Mouse (Mus musculus) naive thymus-derived CD4-positive, alpha-beta T cell, adult 2 months (primary cell): Measurements from ENCODE around the gene Acat3.
A peak's percentile ranks its signal among the peaks of the same experiment; 100 is the strongest.
"Not testable (repeated sequence)": the region's sequence is repeated elsewhere in the genome, so short reads cannot be mapped to it uniquely, and the experiment has no call there.

ENCODE experiments used
- DNase-seq: peaks from one replicate; pipeline ENCODE4 v3.0.0-alpha.2; 2011; ENCODE audit warnings: low read depth

The Acat3 gene

DNA sequence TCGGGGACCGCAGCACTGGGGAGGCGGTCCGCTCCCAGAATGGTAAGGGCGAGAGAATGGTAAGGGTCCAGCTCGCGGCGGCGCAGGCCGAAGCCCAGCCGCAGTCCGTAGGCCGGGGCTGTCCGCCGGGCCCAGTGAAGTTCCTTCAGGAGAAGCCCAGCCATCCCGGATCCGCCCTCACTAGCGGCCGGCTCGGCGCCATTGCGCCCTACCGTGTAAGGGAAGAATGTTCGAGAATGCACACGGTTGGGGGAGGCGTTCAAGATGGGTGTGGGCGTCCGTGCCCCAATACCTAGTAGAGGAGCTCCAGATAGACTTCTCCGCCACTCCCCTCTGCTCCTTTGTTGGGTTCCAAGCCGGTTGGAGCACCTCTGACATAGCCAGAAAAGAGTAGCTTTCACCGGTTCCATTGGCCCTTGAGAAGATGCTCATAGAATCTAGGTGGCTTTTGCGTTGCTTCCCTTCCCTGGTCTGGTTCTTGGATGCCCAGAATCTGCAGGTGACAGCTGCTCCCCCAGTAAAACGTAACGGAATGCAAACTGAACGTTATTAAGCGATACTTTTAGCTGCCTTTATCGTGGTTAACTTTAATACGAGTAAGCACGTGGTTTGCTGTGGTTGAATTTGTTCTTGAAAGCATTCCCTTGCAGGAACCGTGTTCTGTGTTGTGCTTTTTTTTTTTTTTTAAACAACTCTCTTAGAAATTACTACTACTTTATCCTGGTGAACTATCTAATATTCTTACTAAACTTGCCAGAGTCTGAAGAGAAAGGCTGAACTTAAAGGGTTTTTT, 23.6 kb downstream of the Acat3 start:
- peak; percentile 76 for DNase-seq

DNA sequence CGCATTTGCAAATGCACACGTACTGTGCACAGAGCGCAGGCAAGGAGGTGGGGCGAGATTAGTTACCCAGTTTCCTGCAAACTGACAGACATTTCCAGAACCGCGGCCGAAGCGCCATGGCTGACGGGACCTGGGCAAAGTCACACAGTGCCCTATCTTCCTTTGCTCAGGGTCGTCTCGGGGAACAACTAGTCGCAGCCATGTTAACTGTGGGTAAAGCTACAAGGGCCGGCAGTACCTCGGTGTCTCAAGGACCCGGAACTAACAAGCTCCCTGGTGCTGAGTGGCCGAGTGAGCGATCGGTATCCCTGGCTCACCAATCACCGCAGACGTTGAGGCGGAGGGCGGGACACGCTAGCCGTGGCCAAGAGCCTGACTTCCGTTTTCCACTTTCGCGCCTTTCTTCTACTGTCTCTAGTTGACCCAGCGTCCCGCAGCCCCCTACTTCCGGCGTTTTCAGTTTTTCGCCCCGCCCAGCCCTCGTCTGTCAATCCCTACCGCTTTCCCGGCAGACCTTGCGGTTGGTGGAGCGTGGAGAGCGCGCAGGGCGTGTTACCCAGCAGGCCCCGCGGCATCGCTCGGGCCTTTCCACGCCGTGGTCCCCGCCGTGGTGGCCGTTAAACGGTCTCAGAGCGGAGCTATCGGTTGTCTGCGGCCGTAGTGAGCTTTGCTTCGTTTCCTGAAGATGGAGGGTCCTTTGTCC, 24.4 kb downstream of the Acat3 start, which contains the start of gene Mrpl18:
Mrpl18 (minus strand) TSS at position 465 of the 703 bp plus-strand sequence.
- DNase-seq, result peak; percentile 99

DNA sequence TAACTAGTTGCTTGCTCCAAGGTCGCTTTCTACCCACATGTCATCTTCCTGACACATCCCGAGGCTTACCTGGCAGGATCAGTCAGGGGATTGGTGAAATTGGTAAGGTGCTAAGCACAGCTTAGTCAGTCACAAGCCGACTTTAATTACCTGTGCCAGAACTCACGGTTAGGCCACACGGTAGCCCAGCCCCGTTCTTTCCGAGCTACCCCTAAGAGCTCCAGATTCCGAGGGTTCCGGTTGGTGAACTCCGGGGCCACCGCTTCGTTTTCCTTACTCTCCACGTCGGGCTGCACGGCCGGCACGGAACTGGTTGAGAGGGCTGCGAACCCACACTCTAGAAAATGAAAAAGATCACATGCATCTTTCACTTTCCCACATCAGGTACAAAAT, 24.9 kb downstream of the Acat3 start, which contains the start of gene Tcp1:
Tcp1 (plus strand) TSS at position 214 of the 393 bp plus-strand sequence.
- DNase-seq, result no peak

GRCm38 (mm10) chr17:12910391-12910790, 30.0 kb downstream of the Acat3 start:
- DNase-seq, result no peak

DNA sequence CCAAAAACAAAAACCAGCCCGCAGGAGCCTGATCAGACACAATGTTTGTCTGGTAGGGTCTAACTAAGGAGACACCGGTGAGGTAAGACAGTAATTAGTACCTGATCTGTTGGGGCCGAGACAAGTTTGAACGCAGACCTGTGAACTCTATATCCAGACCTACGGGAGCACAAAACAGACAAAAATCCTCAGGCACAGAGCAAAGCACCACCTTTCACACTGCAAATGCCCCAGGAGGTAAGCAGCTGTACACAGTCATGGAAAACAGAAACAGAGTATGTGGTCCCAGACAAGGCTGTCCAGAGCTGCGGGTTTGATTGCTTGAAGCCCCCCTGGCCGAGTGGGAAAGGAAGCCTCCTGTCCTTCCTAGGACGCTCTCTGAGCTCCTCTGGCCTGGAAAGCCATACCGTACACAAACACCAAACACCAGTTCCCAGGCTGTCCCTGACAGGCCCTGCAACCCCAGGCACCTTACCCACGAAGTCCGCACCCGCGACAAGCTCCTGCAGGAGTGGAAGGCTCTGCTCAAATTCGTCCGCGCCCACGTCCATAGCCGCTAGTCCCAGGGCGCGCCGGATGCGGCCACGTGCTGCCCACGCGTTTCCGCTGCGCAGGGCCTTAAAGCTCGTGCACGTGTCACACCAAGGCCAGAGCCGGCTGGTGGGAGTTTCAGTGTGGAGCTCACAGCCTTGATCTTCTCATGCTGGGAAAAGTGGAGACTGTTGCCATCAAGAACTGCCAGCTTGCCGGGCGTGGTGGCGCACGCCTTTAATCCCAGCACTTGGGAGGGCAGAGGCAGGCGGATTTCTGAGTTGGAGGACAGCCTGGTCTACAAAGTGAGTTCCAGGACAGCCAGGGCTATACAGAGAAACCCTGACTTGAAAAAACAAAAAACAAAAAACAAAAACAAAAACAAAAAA, 30.8 kb downstream of the Acat3 start, which contains the start of gene Pnldc1:
Pnldc1 (minus strand) TSS at position 870 of the 920 bp plus-strand sequence.
- DNase-seq, result no peak

- DNase-seq, result no peak
Observed at GRCm38 (mm10) chr17:12906436-12906835, 34.0 kb downstream of the Acat3 start.

DNA sequence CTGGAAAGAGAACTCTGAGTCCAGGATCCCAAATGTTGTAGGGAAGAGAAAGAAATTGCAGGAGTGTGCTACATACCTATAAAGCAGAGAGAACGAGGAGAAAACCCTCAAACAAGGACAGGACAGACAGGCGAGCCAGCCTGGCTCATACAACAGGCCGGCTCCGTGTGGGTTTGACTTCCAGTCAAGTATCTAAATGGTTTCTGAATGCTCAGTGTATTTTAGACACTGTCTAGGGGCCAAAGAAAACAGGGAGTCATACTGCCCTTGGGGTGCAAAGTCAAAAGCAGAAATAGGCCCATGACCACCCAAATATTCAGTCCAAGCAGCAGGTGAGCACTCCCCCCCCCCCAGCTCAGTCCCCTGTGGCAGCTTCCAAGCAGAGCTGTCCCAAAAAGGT, 34.6 kb downstream of the Acat3 start:
- no peak for DNase-seq

DNA sequence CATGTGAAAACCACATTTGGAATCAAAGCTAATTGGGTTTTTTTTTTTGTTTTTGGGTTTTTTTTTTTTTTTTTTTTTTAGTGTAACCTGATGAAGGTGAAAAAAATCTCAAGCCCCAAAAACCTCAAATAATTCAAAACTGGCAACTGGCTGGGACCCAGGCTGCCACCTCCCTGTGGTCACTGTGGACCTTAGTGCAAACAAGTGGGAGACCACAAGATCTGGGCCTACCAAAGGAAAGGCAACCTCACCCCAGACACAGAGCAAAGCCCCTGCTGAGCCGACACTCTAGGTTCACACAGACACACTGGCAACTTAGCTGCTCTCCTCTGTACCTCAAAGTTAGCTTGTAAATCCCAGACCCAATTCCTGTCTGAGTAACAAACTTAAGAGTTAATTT, 36.1 kb downstream of the Acat3 start:
- DNase-seq, result no peak

DNA sequence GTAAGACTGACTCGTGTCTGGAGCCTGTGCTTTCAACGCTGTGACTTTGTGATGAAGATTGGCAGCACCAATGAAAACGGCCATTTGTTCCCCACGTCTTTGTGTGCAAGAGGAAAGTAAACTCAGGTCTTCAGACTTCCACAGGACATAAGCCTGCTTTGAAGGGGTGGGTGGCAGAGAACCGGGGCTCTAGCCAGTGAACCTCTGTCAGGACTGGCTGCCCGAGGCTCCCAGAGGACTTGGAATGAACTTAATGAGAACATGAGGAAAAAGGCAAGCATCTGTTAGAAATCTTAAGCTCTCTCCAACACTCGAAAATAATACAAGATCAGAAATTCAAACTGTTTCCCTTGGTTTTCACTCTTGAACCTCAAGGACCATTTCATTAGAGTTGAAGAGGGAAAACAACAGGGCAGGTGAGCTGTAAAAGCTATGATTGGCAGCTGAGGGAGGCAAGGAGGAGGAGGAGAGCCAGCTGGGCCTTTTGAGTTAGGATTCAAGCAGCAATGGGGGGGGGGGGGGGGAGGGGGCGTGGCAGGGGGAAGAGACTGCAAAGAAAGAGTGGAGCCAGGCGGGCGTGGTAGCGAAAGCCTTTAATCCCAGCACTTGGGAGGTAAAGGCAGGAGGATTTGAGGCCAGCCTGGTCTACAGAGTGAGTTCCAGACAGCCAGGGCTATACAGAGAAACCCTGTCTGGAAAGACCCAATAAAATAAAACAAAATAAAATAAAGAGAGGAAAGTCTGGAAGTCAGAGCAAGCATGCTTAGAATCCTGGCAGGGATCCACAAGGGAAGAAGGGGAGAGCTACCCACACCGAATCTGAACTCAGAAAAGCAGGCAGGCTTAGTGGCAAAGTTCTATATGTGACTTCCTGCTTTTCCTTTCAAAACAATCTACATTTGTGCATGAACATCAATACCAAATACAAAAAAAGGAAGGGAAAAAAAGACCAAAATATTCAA, 36.7 kb downstream of the Acat3 start:
- DNase-seq, result no peak

GRCm38 (mm10) chr17:12902291-12902690, 38.1 kb downstream of the Acat3 start:
- no peak for DNase-seq

GRCm38 (mm10) chr17:12898607-12899006, 41.8 kb downstream of the Acat3 start:
- not testable (repeated sequence) for DNase-seq

- no peak for DNase-seq
Observed at GRCm38 (mm10) chr17:12897674-12898073, 42.7 kb downstream of the Acat3 start.

GRCm38 (mm10) chr17:12892033-12892432, 48.4 kb downstream of the Acat3 start:
- no peak for DNase-seq

DNA sequence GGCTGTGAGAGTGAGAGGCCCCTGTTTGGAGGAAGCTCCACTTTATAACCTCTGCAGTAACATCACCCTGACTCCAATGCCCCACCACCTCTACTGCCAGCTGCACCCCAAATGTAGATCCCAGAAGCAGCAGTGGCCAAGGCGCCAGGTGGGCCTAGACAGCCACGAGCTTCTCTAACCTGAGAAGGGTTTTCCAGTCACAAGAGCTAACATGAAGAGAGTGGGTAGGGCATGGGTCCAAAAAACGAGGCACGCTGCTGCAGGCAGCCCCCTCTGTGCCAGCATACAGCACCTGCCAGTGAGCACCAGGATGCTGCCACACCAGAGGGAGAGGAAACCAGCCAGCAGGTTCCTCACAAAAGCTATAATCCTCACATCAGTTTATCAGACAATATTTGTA, 49.3 kb downstream of the Acat3 start:
- no peak for DNase-seq

- no peak for DNase-seq
Observed at GRCm38 (mm10) chr17:12887021-12887775, 53.2 kb downstream of the Acat3 start.

DNA sequence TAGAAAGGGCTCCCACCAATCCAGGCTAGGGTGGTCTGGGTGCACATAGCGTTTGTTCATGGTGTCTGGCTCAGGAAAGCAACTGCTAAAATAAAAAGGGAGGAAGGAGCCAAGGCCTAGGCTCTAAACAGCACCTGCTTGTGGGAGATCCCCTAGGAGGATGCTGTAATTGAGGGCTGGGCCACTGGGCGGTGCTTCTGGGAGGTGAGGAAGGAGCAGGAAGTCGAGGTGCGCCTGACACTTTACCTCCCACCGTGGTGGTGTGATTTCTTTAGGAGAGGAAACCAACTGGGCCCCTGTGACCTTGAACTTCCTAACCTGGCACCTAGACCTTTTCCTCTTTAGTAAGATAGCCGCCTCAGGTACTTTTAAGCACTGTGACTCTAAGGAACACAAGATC, 53.8 kb downstream of the Acat3 start:
- DNase-seq, result peak; percentile 59

GRCm38 (mm10) chr17:12881216-12881615, 59.2 kb downstream of the Acat3 start:
- DNase-seq, result no peak

DNA sequence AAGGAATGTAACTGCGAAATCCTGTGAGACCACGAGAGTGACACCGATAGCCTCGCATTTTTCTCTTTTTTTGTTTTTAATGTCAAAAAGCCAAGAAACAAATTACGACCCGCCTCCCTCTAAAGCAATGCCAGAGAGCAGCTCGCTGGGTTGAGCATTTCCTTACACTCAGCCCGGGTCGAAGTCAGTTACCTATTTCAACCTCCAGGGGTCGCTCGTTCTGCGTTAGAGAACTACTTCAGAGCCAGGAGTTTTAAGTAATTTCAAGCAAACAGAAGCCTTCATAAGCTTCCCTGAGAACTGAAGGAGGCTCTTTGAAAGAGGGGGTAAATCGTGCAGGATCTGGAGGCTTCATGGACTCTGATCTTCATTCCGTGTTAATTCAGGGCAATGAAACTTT, 60.2 kb downstream of the Acat3 start:
- DNase-seq, result peak; percentile 90

GRCm38 (mm10) chr17:12875734-12876133, 64.7 kb downstream of the Acat3 start, which contains the start of gene Mrgprh:
TSS of gene Mrgprh (plus strand) at chr17:12876034.
- no peak for DNase-seq
